Mouse (Mus musculus): ENCODE measurements around the gene Nbea. TPM values are rescaled to one million over a fixed set of nuclear protein-coding genes. Genes with fewer than 3 reads are reported as not detected.

The Nbea gene
- polyA plus RNA-seq, 1 experiment from 2014 or later: 16.7 TPM

DNA sequence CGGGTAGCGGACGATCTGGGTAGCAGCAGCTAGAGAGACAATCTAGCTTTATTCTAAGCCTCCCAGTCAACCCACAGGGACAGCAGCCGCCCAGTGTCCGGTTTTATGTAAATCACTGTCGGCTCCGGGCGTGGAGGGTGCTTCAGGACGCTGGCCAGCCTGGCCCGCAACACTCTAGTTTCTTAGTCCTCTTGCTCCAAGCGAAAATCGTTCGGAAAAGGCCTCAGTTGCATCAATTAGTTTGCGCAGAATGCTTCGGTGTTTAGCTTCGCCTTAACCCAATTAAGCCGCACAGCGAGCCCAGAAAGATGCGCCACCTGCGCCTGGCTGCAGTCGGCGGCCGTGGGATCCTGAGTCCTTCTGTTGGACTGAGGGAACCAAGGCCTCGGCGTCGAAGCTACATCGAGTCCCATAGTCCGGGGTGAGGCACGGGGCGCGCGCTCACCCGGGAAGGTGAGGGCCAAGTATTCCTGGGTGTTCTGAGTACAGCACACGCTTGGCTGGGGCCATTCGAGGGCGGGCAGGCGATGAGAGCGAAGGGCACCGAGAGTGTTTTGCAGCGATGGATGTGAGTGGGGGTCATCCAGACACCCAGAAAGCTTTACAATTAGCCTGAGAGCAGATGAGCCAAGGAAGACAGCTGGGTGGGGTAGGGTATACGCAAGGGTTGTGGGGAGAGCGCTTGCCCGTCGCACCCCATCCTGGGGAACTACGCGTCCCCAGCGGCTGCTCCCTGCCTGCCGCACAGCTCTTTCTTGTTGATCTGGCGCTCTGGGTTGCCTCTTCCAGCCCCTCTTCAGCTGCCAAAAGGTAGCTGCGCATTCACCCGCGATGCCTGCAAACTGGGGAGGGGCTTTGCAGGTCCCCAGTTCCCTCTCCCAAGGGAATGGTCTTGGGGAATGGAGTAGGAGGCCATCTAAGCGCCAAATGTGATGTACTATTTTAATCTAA is 403.1 kb downstream of the Nbea start:
- peak overlapping the region; percentile 27 for H3K4me3 ChIP-seq (ENCODE audit: low read length)
- 2% methylated on average over 53 of the region's 53 CpGs for WGBS
- ATAC-seq (ENCODE audit: low FRiP score, low TSS enrichment): peak; percentile 71

DNA sequence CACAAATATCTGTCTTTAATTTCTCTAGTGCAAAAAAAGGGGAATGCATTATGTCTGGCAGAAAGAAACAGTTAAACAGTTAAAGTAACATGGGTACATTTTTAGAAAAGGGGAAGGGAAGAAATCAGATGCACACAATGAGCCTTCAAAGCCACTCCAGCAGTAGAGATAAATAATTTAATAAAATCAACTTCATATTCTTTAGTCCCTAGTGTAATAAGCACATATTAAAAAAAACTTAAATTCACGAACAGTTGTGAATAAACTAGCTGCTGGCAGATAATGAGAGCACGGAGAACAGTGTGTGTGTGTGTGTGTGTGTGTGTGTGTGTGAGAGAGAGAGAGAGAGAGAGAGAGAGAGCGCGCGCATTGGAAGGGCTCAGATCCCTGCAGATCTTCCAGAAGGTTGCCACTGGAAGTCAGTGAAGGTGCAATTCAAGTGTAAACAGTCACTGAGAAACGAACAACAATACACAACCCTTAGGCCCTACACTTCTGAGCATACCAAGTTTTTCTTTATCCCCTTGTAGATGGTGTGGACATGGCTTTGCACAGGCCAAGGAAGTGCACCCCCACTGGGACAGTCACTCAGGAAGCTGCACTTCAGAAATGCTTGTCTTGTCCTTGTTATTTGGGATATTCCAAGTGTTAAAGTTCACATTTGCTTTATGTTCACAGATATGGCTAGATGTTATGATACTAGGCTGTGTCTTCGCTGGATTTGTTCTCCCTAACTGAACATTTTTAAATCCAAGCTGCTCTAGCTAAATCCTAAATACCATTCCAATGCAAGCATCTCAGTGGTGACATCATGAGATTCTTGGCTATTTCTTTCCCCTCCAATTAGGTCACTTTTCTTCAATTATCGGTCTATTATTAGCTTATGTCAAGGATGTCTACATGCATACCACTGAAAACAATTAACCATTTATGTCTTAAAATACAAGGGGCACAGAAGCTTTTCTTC is 404.5 kb downstream of the Nbea start:
- peaks cover 54% of the 10 kb centered on the region for H3K27me3 ChIP-seq (ENCODE audit: control insufficient read depth, insufficient read depth, low read length)
- no peak overlapping the region for H3K9ac ChIP-seq (ENCODE audit: low read depth, low read length)
- peaks cover 15% of the 10 kb centered on the region; the same call in 1 of the 2 replicates for H3K4me1 ChIP-seq (ENCODE audit: control insufficient read depth, insufficient read depth, low read length)
- WGBS: 34% methylated on average over 8 of the region's 8 CpGs
- no peak for ATAC-seq (ENCODE audit: low FRiP score, low TSS enrichment)
- H3K4me3 ChIP-seq (ENCODE audit: low read length): no peak overlapping the region
- no peaks in the 10 kb centered on the region for H3K36me3 ChIP-seq (ENCODE audit: control insufficient read depth, insufficient read depth, low read length)
- no peak overlapping the region for H3K4me2 ChIP-seq (replicated peaks; ENCODE audit: low read depth, low read length)
- H3K9me3 ChIP-seq (ENCODE audit: control insufficient read depth, low read length): no peaks in the 10 kb centered on the region
- H3K27ac ChIP-seq (ENCODE audit: low read depth, low read length): no peak overlapping the region

More for the DNA sequence above, 403.1 kb downstream of the Nbea start:
- Histone ChIP-seq H3K27ac (ENCODE audit: low read depth, low read length) (no peak overlapping the region), H3K9ac (ENCODE audit: low read depth, low read length) (no peak overlapping the region), H3K4me2 (replicated peaks; ENCODE audit: low read depth, low read length) (peak overlapping the region; percentile 35), H3K9me3 (ENCODE audit: control insufficient read depth, low read length) (no peaks in the 10 kb centered on the region), H3K4me1 (ENCODE audit: control insufficient read depth, insufficient read depth, low read length) (peaks cover 15% of the 10 kb centered on the region; the same call in 1 of the 2 replicates), H3K27me3 (ENCODE audit: control insufficient read depth, insufficient read depth, low read length) (peaks cover 56% of the 10 kb centered on the region), H3K36me3 (ENCODE audit: control insufficient read depth, insufficient read depth, low read length) (no peaks in the 10 kb centered on the region)

DNA sequence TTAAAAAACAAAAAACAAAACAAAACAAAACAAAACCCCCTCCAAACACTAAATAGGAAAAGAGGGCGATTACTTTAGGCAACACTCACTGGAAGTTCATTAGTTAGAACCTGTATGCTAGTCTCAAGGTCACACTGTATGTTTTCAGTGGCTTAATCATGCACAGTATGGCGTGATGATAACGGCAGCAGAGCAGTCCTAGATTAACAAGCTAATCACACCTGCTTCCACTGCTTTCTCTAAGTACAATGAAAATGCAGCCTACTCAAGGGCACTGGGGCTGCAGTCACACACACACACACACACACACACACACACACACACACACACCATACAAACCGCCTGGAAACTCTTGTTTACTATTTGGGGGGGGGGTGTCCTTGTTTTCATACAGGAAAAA is 406.0 kb downstream of the Nbea start:
- H3K4me1 ChIP-seq (ENCODE audit: control insufficient read depth, insufficient read depth, low read length): peaks cover 4% of the 10 kb centered on the region; the same call in 1 of the 2 replicates
- no peak overlapping the region for H3K27ac ChIP-seq (ENCODE audit: low read depth, low read length)
- 64% methylated on average over 4 of the region's 4 CpGs for WGBS
- no peak overlapping the region for H3K4me3 ChIP-seq (ENCODE audit: low read length)
- peaks cover 42% of the 10 kb centered on the region for H3K27me3 ChIP-seq (ENCODE audit: control insufficient read depth, insufficient read depth, low read length)
- H3K36me3 ChIP-seq (ENCODE audit: control insufficient read depth, insufficient read depth, low read length): no peaks in the 10 kb centered on the region
- H3K9me3 ChIP-seq (ENCODE audit: control insufficient read depth, low read length): no peaks in the 10 kb centered on the region
- no peak for ATAC-seq (ENCODE audit: low FRiP score, low TSS enrichment)
- H3K4me2 ChIP-seq (replicated peaks; ENCODE audit: low read depth, low read length): no peak overlapping the region
- H3K9ac ChIP-seq (ENCODE audit: low read depth, low read length): no peak overlapping the region

DNA sequence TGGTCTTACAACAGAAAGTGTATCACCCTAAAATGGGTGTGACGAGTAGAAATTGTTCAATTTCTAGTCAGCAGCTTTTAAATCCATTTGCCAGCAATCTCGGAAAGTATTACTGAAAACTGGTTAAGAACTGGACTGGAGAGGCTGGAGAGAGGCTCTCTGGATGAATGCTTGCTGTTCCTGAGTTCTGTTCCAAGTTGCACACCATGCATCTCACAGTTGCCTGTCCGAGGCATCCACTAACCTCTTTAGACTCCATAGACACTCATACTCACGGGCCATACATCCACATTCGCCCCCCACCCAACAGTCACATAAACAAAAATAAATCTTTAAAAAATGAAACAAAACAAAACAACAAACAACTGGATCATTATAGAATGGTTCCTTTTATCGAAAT is 407.7 kb downstream of the Nbea start:
- Histone ChIP-seq H3K4me2 (replicated peaks; ENCODE audit: low read depth, low read length) (no peak overlapping the region), H3K36me3 (ENCODE audit: control insufficient read depth, insufficient read depth, low read length) (no peaks in the 10 kb centered on the region), H3K27me3 (ENCODE audit: control insufficient read depth, insufficient read depth, low read length) (peaks cover 24% of the 10 kb centered on the region), H3K9ac (ENCODE audit: low read depth, low read length) (no peak overlapping the region), H3K9me3 (ENCODE audit: control insufficient read depth, low read length) (no peaks in the 10 kb centered on the region), H3K4me3 (ENCODE audit: low read length) (no peak overlapping the region), H3K27ac (ENCODE audit: low read depth, low read length) (no peak overlapping the region), H3K4me1 (ENCODE audit: control insufficient read depth, insufficient read depth, low read length) (peaks cover 4% of the 10 kb centered on the region; the same call in 1 of the 2 replicates)
- no peak for ATAC-seq (ENCODE audit: low FRiP score, low TSS enrichment)
- 89% methylated on average over 6 of the region's 6 CpGs for WGBS

DNA sequence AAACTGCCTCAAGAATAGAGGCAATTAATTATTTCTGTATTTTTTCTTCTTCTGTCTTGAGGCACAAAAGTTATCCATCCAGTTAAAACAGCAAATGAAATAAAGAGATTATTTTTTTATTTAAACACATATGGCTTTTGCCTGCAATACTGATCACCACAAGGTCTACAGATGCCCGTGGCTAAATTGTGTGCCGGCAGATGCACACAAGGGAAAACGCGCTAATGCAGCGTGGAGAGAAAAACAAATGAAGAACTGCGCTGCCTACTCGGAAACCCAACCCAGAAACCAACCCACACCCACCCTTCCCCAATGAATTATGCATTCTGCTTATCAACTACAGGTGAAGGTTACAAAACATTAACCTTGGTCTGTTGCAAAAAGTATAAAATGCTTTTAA is 408.3 kb downstream of the Nbea start:
- WGBS: 58% methylated on average over 7 of the region's 7 CpGs

DNA sequence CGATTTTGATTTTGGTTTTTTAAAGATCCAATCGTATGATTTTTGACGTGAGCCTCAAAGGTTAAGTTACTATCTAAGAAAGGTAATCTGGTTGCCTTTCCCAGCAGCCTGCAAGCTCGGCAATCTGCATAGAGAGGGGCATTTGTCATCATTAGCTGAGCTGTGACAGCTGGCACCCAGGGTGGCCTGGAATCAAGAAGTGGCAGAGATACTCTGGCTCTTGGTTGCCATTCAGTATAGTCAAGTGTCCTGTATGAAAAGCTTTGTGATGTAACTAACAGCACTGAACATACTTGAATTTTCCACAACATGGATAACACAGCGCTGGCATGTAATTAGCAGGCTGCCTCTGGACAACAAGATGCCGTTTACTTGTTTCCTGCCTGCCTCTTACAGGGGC is 409.3 kb downstream of the Nbea start:
- Histone ChIP-seq H3K4me3 (ENCODE audit: low read length) (no peak overlapping the region), H3K36me3 (ENCODE audit: control insufficient read depth, insufficient read depth, low read length) (no peaks in the 10 kb centered on the region), H3K27ac (ENCODE audit: low read depth, low read length) (no peak overlapping the region), H3K27me3 (ENCODE audit: control insufficient read depth, insufficient read depth, low read length) (peaks cover 10% of the 10 kb centered on the region; the same call in 1 of the 2 replicates), H3K9me3 (ENCODE audit: control insufficient read depth, low read length) (no peaks in the 10 kb centered on the region), H3K9ac (ENCODE audit: low read depth, low read length) (no peak overlapping the region), H3K4me1 (ENCODE audit: control insufficient read depth, insufficient read depth, low read length) (no peaks in the 10 kb centered on the region), H3K4me2 (replicated peaks; ENCODE audit: low read depth, low read length) (no peak overlapping the region)
- ATAC-seq (ENCODE audit: low FRiP score, low TSS enrichment): no peak
- WGBS: 50% methylated on average over 6 of the region's 6 CpGs

More for the DNA sequence above, 408.3 kb downstream of the Nbea start:
- no peak for ATAC-seq (ENCODE audit: low FRiP score, low TSS enrichment)
- Histone ChIP-seq H3K4me3 (ENCODE audit: low read length) (no peak overlapping the region), H3K27ac (ENCODE audit: low read depth, low read length) (no peak overlapping the region), H3K9ac (ENCODE audit: low read depth, low read length) (no peak overlapping the region), H3K36me3 (ENCODE audit: control insufficient read depth, insufficient read depth, low read length) (no peaks in the 10 kb centered on the region), H3K27me3 (ENCODE audit: control insufficient read depth, insufficient read depth, low read length) (peaks cover 19% of the 10 kb centered on the region), H3K9me3 (ENCODE audit: control insufficient read depth, low read length) (no peaks in the 10 kb centered on the region), H3K4me2 (replicated peaks; ENCODE audit: low read depth, low read length) (no peak overlapping the region), H3K4me1 (ENCODE audit: control insufficient read depth, insufficient read depth, low read length) (peaks cover under 1% of the 10 kb centered on the region; the same call in 1 of the 2 replicates)

DNA sequence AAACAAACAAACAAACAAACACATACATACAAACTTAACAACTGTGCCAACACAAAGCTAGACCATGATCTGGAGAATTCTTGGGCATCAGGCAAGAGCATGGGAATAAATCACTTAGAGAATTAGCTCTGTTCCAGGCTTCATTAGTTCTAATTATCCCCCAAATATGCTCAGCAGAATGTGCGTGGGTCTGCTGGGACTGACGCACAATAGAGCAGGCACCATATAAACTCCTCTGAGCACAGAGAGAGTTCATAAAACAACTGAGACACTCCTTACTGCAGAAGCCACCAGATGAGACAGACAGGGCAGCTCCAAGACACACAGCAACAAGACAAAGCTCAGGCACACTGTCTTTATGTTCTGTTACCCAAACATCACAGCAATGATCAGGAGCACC is 414.2 kb downstream of the Nbea start:
- H3K9ac ChIP-seq (ENCODE audit: low read depth, low read length): no peak overlapping the region
- H3K27ac ChIP-seq (ENCODE audit: low read depth, low read length): no peak overlapping the region
- ATAC-seq (ENCODE audit: low FRiP score, low TSS enrichment): no peak
- no peaks in the 10 kb centered on the region for H3K27me3 ChIP-seq (ENCODE audit: control insufficient read depth, insufficient read depth, low read length)
- no peak overlapping the region for H3K4me2 ChIP-seq (replicated peaks; ENCODE audit: low read depth, low read length)
- no peaks in the 10 kb centered on the region for H3K9me3 ChIP-seq (ENCODE audit: control insufficient read depth, low read length)
- 51% methylated on average over 2 of the region's 2 CpGs for WGBS
- no peak overlapping the region for H3K4me3 ChIP-seq (ENCODE audit: low read length)
- H3K4me1 ChIP-seq (ENCODE audit: control insufficient read depth, insufficient read depth, low read length): no peaks in the 10 kb centered on the region
- no peaks in the 10 kb centered on the region for H3K36me3 ChIP-seq (ENCODE audit: control insufficient read depth, insufficient read depth, low read length)

DNA sequence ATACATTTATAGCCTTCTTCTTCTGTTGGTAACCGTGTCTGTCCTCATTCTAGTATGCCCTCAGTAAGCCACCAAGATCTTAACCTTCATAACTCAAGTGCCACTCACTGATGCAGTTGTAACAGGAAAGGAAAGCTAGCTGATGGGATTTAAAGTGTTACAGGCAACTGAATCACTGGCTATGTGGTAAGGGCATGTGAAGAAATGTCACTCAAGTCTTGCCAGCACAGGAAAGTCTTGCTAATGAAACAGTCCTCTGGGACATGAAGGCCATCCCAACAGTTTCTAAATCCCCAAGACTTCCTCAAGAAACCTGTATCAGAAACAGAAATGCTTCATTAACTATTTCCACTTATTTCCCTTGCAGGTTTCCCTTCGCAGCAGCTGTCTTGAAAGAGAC is 414.8 kb downstream of the Nbea start:
- H3K36me3 ChIP-seq (ENCODE audit: control insufficient read depth, insufficient read depth, low read length): no peaks in the 10 kb centered on the region
- no peaks in the 10 kb centered on the region for H3K27me3 ChIP-seq (ENCODE audit: control insufficient read depth, insufficient read depth, low read length)
- no peak overlapping the region for H3K4me3 ChIP-seq (ENCODE audit: low read length)
- H3K4me2 ChIP-seq (replicated peaks; ENCODE audit: low read depth, low read length): no peak overlapping the region
- no peak overlapping the region for H3K27ac ChIP-seq (ENCODE audit: low read depth, low read length)
- no peak overlapping the region for H3K9ac ChIP-seq (ENCODE audit: low read depth, low read length)
- no peaks in the 10 kb centered on the region for H3K4me1 ChIP-seq (ENCODE audit: control insufficient read depth, insufficient read depth, low read length)
- no peak for ATAC-seq (ENCODE audit: low FRiP score, low TSS enrichment)
- 86% methylated on average over 2 of the region's 2 CpGs for whole genome bisulfite sequencing
- no peaks in the 10 kb centered on the region for H3K9me3 ChIP-seq (ENCODE audit: control insufficient read depth, low read length)

Measured in kidney, embryonic 14.5 days (tissue).